Mouse (Mus musculus) gastrocnemius, adult 18-20 months (tissue): ENCODE results near the gene Tor4a. TPM values are rescaled to one million over a fixed set of nuclear protein-coding genes. Genes with fewer than 3 reads are reported as not detected.

ENCODE experiments used
- DNase-seq: peaks from one replicate; pipeline ENCODE4 v3.0.0; 2021; ENCODE audit warnings: low spot score
- total RNA-seq, 2 experiments: library from RNA; stranded (reverse); gene quantifications; 2 replicates each; pipeline ENCODE4 v1.2.3; 2021

The Tor4a gene
- total RNA-seq, 2 experiments from 2014 or later, result 0.84 to 1.2 TPM

- no peak for DNase-seq
Measured at GRCm38 (mm10) chr2:25171101-25171768, 25.5 kb downstream of the Tor4a start.

GRCm38 (mm10) chr2:25170326-25171100 lies 26.2 kb downstream of the Tor4a start:
- no peak for DNase-seq

- no peak for DNase-seq
Measured at GRCm38 (mm10) chr2:25169778-25170177, 26.9 kb downstream of the Tor4a start.

GRCm38 (mm10) chr2:25168665-25168978 lies 28.1 kb downstream of the Tor4a start:
- DNase-seq, result no peak

- no peak for DNase-seq
Measured at GRCm38 (mm10) chr2:25167919-25168664, 28.6 kb downstream of the Tor4a start.

GRCm38 (mm10) chr2:25167481-25167880 lies 29.2 kb downstream of the Tor4a start:
- no peak for DNase-seq

GRCm38 (mm10) chr2:25157655-25158054 lies 39.0 kb downstream of the Tor4a start:
- peak; percentile 49 for DNase-seq

- DNase-seq, result no peak
Measured at GRCm38 (mm10) chr2:25156990-25157389, 39.7 kb downstream of the Tor4a start.

- DNase-seq, result no peak
Measured at GRCm38 (mm10) chr2:25156177-25156576, 40.5 kb downstream of the Tor4a start.

- DNase-seq, result no peak
Measured at GRCm38 (mm10) chr2:25151280-25151956, 45.3 kb downstream of the Tor4a start.

- no peak for DNase-seq
Measured at GRCm38 (mm10) chr2:25149643-25150042, 47.0 kb downstream of the Tor4a start.

- DNase-seq, result no peak
Measured at GRCm38 (mm10) chr2:25147892-25148291, 48.8 kb downstream of the Tor4a start.

GRCm38 (mm10) chr2:25147398-25147797 lies 49.3 kb downstream of the Tor4a start:
- no peak for DNase-seq

GRCm38 (mm10) chr2:25145346-25145745 lies 51.3 kb downstream of the Tor4a start:
- DNase-seq, result no peak

Other genes with a start within 250 kb of the Tor4a start
- 10 to 100 TPM; 18.3 to 20.3 TPM for gene Zmynd19, start 247.1 kb downstream of the Tor4a start, total RNA-seq
- 1 to 10 TPM; 2.7 to 3.8 TPM for gene Dph7, start 234.5 kb downstream of the Tor4a start, total RNA-seq
- gene Mrpl41, start 221.8 kb downstream of the Tor4a start, total RNA-seq, result 10 to 100 TPM; 38.1 TPM
- 10 to 100 TPM; 34.9 to 45.5 TPM for gene Pnpla7, start 220.9 kb downstream of the Tor4a start, total RNA-seq
- gene Nsmf, start 142.5 kb downstream of the Tor4a start, total RNA-seq, result 10 to 100 TPM in 1 of 2 experiments, 1 to 10 TPM in 1; 8.8 to 10.5 TPM
- gene Entpd8, start 116.6 kb downstream of the Tor4a start, total RNA-seq, result not detected
- gene Noxa1, start 101.7 kb downstream of the Tor4a start, total RNA-seq, result not detected
- gene Nrarp, start 16.1 kb downstream of the Tor4a start, total RNA-seq, result 1 to 10 TPM; 3.4 to 8.6 TPM
- gene Nelfb, start 14.6 kb upstream of the Tor4a start, total RNA-seq, result 10 to 100 TPM; 18.8 to 21.3 TPM
- gene Stpg3, start 17.8 kb upstream of the Tor4a start, total RNA-seq, result not detected
- gene Fam166a, start 21.9 kb upstream of the Tor4a start, total RNA-seq, result not detected
- 100 to 1,000 TPM; 224 to 228 TPM for gene Tubb4b, start 27.8 kb upstream of the Tor4a start, total RNA-seq
- gene Slc34a3, start 37.5 kb upstream of the Tor4a start, total RNA-seq, result not detected
- gene Rnf224, start 39.9 kb upstream of the Tor4a start, total RNA-seq, result not detected
- gene Rnf208, start 45.4 kb upstream of the Tor4a start, total RNA-seq, result under 1 TPM; 0.50 to 0.74 TPM
- gene Cysrt1, start 45.6 kb upstream of the Tor4a start, total RNA-seq, result not detected
- 1 to 10 TPM; 1.3 to 1.4 TPM for gene AL732309.1, start 50.0 kb upstream of the Tor4a start, total RNA-seq
- gene Tmem203, start 58.6 kb upstream of the Tor4a start, total RNA-seq, result 10 to 100 TPM; 12.0 to 12.1 TPM
- 1 to 10 TPM; 2.9 to 3.8 TPM for gene Tprn, start 65.7 kb upstream of the Tor4a start, total RNA-seq
- gene Ssna1, start 75.6 kb upstream of the Tor4a start, total RNA-seq, result 10 to 100 TPM; 27.9 to 30.9 TPM
- 10 to 100 TPM; 27.6 to 30.4 TPM for gene Anapc2, start 75.6 kb upstream of the Tor4a start, total RNA-seq
- not detected for gene Tmem210, start 91.3 kb upstream of the Tor4a start, total RNA-seq
- not detected for gene Lrrc26, start 93.0 kb upstream of the Tor4a start, total RNA-seq
- not detected for gene Grin1, start 122.3 kb upstream of the Tor4a start, total RNA-seq
- 10 to 100 TPM; 14.0 to 15.2 TPM for gene Man1b1, start 135.5 kb upstream of the Tor4a start, total RNA-seq
- 10 to 100 TPM; 15.2 to 17.9 TPM for gene Dpp7, start 159.5 kb upstream of the Tor4a start, total RNA-seq
- gene Uap1l1, start 168.8 kb upstream of the Tor4a start, total RNA-seq, result 1 to 10 TPM; 3.8 to 5.7 TPM
- gene Sapcd2, start 175.4 kb upstream of the Tor4a start, total RNA-seq, result not detected
- 1 to 10 TPM; 6.2 to 8.3 TPM for gene Entpd2, start 199.0 kb upstream of the Tor4a start, total RNA-seq
- gene Npdc1, start 202.5 kb upstream of the Tor4a start, total RNA-seq, result 10 to 100 TPM; 15.8 to 19.0 TPM
- not detected for gene Fut7, start 226.4 kb upstream of the Tor4a start, total RNA-seq
- gene Abca2, start 231.8 kb upstream of the Tor4a start, total RNA-seq, result 10 to 100 TPM; 14.1 to 15.5 TPM